Mouse (Mus musculus) intestine, embryonic 16.5 days (tissue): ENCODE data around the gene Akna. TPM values are rescaled to one million over a fixed set of nuclear protein-coding genes. Genes with fewer than 3 reads are reported as not detected.

Experiments
- ATAC-seq: fragments of 200-750 bp; cut with Nextera tagmentation; 2 replicates; pipeline ENCODE4 v1.8.0; 2017; ENCODE audit warnings: moderate TSS enrichment, moderate library complexity
- H3K27ac ChIP-seq: fragments of 300-500 bp; sonication (generic); 2 replicates; pipeline ENCODE4 v1.5.1; 2014; ENCODE audit warnings: mild to moderate bottlenecking, low read length
- H3K27me3 ChIP-seq: fragments of 300-500 bp; sonication (generic); replicated peaks from 2 replicates; pipeline ENCODE4 v1.6.1; 2014; ENCODE audit warnings: low read length, control low read depth, mixed read lengths; ENCODE audit not compliant: control insufficient read depth, insufficient read depth
- H3K36me3 ChIP-seq: fragments of 300-500 bp; sonication (generic); 2 replicates; pipeline ENCODE4 v1.6.1; 2014; ENCODE audit warnings: low read length, control low read depth; ENCODE audit not compliant: control insufficient read depth, insufficient read depth
- H3K4me1 ChIP-seq: fragments of 300-500 bp; sonication (generic); 2 replicates; pipeline ENCODE4 v1.6.1; 2014; ENCODE audit warnings: low read length, control low read depth, mixed read lengths; ENCODE audit not compliant: control insufficient read depth, insufficient read depth
- H3K4me2 ChIP-seq: fragments of 300-500 bp; sonication (generic); 2 replicates; pipeline ENCODE4 v1.6.1; 2014; ENCODE audit warnings: low read depth, low read length, control low read depth
- H3K4me3 ChIP-seq: fragments of 300-500 bp; sonication (generic); 2 replicates; pipeline ENCODE4 v1.5.1; 2014; ENCODE audit warnings: mild to moderate bottlenecking, low read length
- H3K9ac ChIP-seq: fragments of 300-500 bp; sonication (generic); 2 replicates; pipeline ENCODE4 v1.6.1; 2014; ENCODE audit warnings: low read depth, low read length
- H3K9me3 ChIP-seq: fragments of 300-500 bp; sonication (generic); 2 replicates; pipeline ENCODE4 v1.6.1; 2016; ENCODE audit warnings: low read length, control low read depth; ENCODE audit not compliant: control insufficient read depth
- WGBS: fragments of 180-500 bp; shearing (Covaris S2); extraction: QIAGEN DNeasy Blood & Tissue Kit; methylation state at CpG from one replicate; pipeline ENCODE4 v1.1.7; 2014; 5-methylcytosine and 5-hydroxymethylcytosine counted together
- polyA plus RNA-seq: library from polyadenylated mRNA; unstranded; fragments of >200 nt; fragmentation: Nextera tagmentation; extraction: Ambion mirVana; gene quantifications from 2 replicates; pipeline ENCODE4 v1.2.1, GENCODE M21; 2015

Gene Akna
- polyA plus RNA-seq, 1 experiment from 2014 or later: 5.4 TPM

- H3K9ac ChIP-seq: no peak overlapping the region
- H3K4me2 ChIP-seq: no peak overlapping the region
- WGBS: 80% methylated on average over 6 of the region's 6 CpGs
- 0 out of 2 replicates have a peak, but pooled peaks have one; percentile 42 for ATAC-seq
- H3K27ac ChIP-seq: no peak overlapping the region
- H3K27me3 ChIP-seq: no peaks in the 10 kb centered on the region
- H3K9me3 ChIP-seq: no peaks in the 10 kb centered on the region
- H3K36me3 ChIP-seq: 0 out of 2 replicates have a peak, but pooled peaks cover 2% of the 10 kb centered on the region
- H3K4me1 ChIP-seq: peaks cover 2% of the 10 kb centered on the region; the same call in 1 of the 2 replicates
- no peak overlapping the region for H3K4me3 ChIP-seq
Measured at GRCm38 (mm10) chr4:63391322-63391721, 11.8 kb downstream of the Akna start.

- no peak overlapping the region for H3K9ac ChIP-seq
- H3K27ac ChIP-seq: no peak overlapping the region
- WGBS: 67% methylated on average over 11 of the region's 11 CpGs
- no peaks in the 10 kb centered on the region for H3K27me3 ChIP-seq
- no peak overlapping the region for H3K4me2 ChIP-seq
- H3K4me1 ChIP-seq: peaks cover 2% of the 10 kb centered on the region; the same call in 1 of the 2 replicates
- H3K9me3 ChIP-seq: no peaks in the 10 kb centered on the region
- ATAC-seq: no peak
- no peak overlapping the region for H3K4me3 ChIP-seq
- H3K36me3 ChIP-seq: 0 out of 2 replicates have a peak, but pooled peaks cover 2% of the 10 kb centered on the region
Measured at GRCm38 (mm10) chr4:63389887-63390528, 13.1 kb downstream of the Akna start.

GRCm38 (mm10) chr4:63389121-63389886, 13.8 kb downstream of the Akna start:
- Histone ChIP-seq H3K9me3 (no peaks in the 10 kb centered on the region), H3K9ac (no peak overlapping the region), H3K27me3 (no peaks in the 10 kb centered on the region), H3K4me3 (no peak overlapping the region), H3K27ac (no peak overlapping the region), H3K4me2 (no peak overlapping the region), H3K36me3 (0 out of 2 replicates have a peak, but pooled peaks cover 2% of the 10 kb centered on the region), H3K4me1 (peaks cover 2% of the 10 kb centered on the region; the same call in 1 of the 2 replicates)
- 57% methylated on average over 8 of the region's 8 CpGs for WGBS
- no peak for ATAC-seq

- H3K27me3 ChIP-seq: no peaks in the 10 kb centered on the region
- H3K9me3 ChIP-seq: no peaks in the 10 kb centered on the region
- H3K4me1 ChIP-seq: peaks cover 2% of the 10 kb centered on the region; the same call in 1 of the 2 replicates
- no peak overlapping the region for H3K9ac ChIP-seq
- H3K36me3 ChIP-seq: 0 out of 2 replicates have a peak, but pooled peaks cover 5% of the 10 kb centered on the region
- no peak for ATAC-seq
- WGBS: 81% methylated on average over 6 of the region's 6 CpGs
- H3K4me3 ChIP-seq: no peak overlapping the region
- no peak overlapping the region for H3K4me2 ChIP-seq
- H3K27ac ChIP-seq: no peak overlapping the region
Measured at GRCm38 (mm10) chr4:63388029-63388428, 15.1 kb downstream of the Akna start.

GRCm38 (mm10) chr4:63385784-63386183, 17.4 kb downstream of the Akna start:
- 75% methylated on average over 11 of the region's 11 CpGs for WGBS
- peaks cover 2% of the 10 kb centered on the region; the same call in 1 of the 2 replicates for H3K4me1 ChIP-seq
- H3K4me3 ChIP-seq: no peak overlapping the region
- H3K36me3 ChIP-seq: 0 out of 2 replicates have a peak, but pooled peaks cover 7% of the 10 kb centered on the region
- H3K27me3 ChIP-seq: no peaks in the 10 kb centered on the region
- no peak overlapping the region for H3K9ac ChIP-seq
- no peaks in the 10 kb centered on the region for H3K9me3 ChIP-seq
- no peak for ATAC-seq
- no peak overlapping the region for H3K4me2 ChIP-seq
- no peak overlapping the region for H3K27ac ChIP-seq

- Histone ChIP-seq H3K27ac (no peak overlapping the region), H3K9me3 (no peaks in the 10 kb centered on the region), H3K9ac (no peak overlapping the region), H3K4me3 (no peak overlapping the region), H3K4me1 (peaks cover 2% of the 10 kb centered on the region; the same call in 1 of the 2 replicates), H3K36me3 (0 out of 2 replicates have a peak, but pooled peaks cover 7% of the 10 kb centered on the region), H3K4me2 (no peak overlapping the region), H3K27me3 (no peaks in the 10 kb centered on the region)
- ATAC-seq: no peak
- 91% methylated on average over 3 of the region's 3 CpGs for WGBS
Measured at GRCm38 (mm10) chr4:63385253-63385652, 17.9 kb downstream of the Akna start.

- peaks cover 11% of the 10 kb centered on the region; the same call in 1 of the 2 replicates for H3K36me3 ChIP-seq
Measured at GRCm38 (mm10) chr4:63384262-63384661, 18.9 kb downstream of the Akna start.

GRCm38 (mm10) chr4:63383474-63383873, 19.7 kb downstream of the Akna start:
- Histone ChIP-seq H3K4me2 (no peak overlapping the region), H3K4me1 (no peaks in the 10 kb centered on the region), H3K36me3 (peaks cover 13% of the 10 kb centered on the region), H3K27ac (no peak overlapping the region), H3K4me3 (no peak overlapping the region), H3K9me3 (no peaks in the 10 kb centered on the region), H3K9ac (no peak overlapping the region), H3K27me3 (no peaks in the 10 kb centered on the region)
- no peak for ATAC-seq
- 83% methylated on average over 12 of the region's 12 CpGs for WGBS

More at GRCm38 (mm10) chr4:63384262-63384661, 18.9 kb downstream of the Akna start:
- no peak overlapping the region for H3K9ac ChIP-seq
- no peaks in the 10 kb centered on the region for H3K9me3 ChIP-seq
- H3K4me1 ChIP-seq: peaks cover 1% of the 10 kb centered on the region; the same call in 1 of the 2 replicates
- H3K4me2 ChIP-seq: no peak overlapping the region
- no peak overlapping the region for H3K4me3 ChIP-seq
- no peak for ATAC-seq
- 91% methylated on average over 4 of the region's 4 CpGs for WGBS
- no peaks in the 10 kb centered on the region for H3K27me3 ChIP-seq
- no peak overlapping the region for H3K27ac ChIP-seq

GRCm38 (mm10) chr4:63382676-63383369, 20.3 kb downstream of the Akna start:
- Histone ChIP-seq H3K27me3 (no peaks in the 10 kb centered on the region), H3K9me3 (no peaks in the 10 kb centered on the region), H3K4me1 (no peaks in the 10 kb centered on the region), H3K36me3 (peaks cover 13% of the 10 kb centered on the region), H3K4me3 (no peak overlapping the region), H3K27ac (no peak overlapping the region), H3K4me2 (no peak overlapping the region), H3K9ac (no peak overlapping the region)
- ATAC-seq: no peak
- WGBS: 93% methylated on average over 4 of the region's 4 CpGs
